Mouse (Mus musculus) v-Abl transformed pro-B cells (cell line): Measurements from ENCODE around the gene Asb16.

Source experiments
- in situ Hi-C, 2 experiments: fragments of 400-800 bp; cut with MboI; formaldehyde crosslinking; loops; one replicate each; pipeline ENCODE4 v1.15.1; 2025; ENCODE audit not compliant: unreplicated experiment in 2 of 2

Asb16 gene

DNA sequence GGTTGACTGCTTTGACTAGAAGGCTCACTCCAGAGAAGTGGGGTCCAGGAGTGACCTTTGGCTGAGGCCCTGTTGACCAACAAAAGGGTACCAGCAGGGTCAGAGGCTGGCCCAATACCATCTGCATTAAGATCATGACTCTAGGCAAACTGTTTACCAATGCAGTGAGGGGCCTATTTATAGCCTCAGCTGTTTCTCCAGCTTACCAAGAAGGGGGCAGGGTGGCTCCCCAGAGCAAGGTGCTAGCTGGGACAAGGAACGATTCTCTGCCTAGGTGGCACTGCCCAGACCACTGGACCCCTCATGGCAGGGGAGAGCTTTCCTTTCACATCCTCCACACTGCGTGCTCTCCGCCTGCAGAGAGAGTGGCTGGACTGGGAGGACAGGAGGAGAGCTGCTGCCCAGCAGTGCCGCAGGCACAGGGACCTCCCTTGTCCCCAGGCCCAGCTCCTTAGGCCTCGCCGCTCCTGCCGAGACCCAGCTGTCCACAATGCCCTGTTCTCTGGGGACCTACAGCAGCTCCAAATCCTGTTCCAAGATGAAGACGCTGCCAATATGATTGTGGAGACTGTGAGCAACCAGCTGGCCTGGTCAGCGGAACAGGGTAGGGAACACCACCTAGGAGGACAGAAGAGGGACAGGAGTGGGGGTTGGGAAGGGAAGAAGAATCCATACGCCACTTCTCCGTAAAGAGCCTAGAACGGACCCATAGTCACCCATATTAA, at the start of gene Asb16:
Gene Asb16 (plus strand): TSS at position 224 of the 725 bp plus-strand sequence.
- in situ Hi-C loops = loop anchor here in 1 of 2 experiments (5.0 kb wide), 1 partner anchor 201 kb away; no protein-coding TSS in a partner anchor

GRCm38 (mm10) chr11:102218783-102219182, 49.8 kb upstream of the Asb16 start:
- in situ Hi-C loops = no loop called here

DNA sequence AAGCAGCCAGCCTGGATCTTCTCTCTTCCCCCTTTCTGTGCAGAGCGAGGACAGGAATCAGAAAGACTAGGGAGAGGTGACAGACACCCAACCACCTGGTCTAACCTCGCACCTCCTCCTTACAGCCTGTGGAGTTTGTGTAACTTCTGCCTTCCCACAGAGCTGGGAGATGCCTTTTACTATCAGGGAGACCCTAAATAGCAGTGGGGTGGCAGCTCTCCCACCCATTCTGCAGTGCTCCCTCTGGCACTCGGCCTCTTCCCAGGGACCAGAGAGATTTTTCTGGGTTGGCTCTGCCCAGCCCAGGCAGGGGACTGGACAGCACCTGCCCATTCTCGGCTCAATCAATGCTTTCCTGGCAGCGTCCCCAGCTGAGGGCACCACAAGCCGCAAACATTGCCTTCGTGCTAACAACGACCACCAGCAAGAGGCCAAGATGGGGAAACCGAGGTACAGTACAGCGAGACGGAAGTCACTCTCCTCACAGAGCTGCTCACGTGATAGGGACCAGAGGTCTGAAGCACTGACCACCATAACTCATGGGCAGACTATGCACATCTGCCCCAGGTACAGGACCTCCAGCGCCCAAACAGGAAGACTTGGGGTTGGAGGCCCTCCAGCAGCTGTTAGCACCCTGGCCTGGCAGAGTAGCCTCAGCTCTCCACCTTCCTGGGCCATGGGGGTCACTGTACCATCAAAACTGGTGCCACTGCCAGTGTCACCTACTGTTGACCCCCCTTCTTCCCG, 49.1 kb upstream of the Asb16 start:
- in situ Hi-C loops = no loop called here

DNA sequence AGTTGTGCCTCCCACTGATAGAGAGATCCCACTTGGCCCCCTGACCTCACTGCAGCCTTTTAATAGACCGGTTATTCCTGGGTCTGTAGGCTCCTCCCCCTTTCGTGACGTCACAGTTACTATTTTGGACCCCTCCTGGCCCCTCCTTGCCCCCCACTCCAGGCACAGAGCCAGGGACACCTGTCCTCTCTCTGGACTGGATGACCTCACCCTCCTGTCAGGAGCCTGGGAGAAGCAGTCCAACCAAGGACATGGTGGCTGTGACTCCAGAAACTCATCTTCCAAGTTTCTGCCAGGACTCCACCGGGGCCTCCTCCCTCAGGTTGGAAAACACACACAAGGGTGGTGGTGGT, 48.6 kb upstream of the Asb16 start:
- in situ Hi-C loops = loop anchor here in 1 of 2 experiments (5.0 kb wide), 1 partner anchor 33 kb away; the partner anchor contains the start of genes G6pc3 and Lsm12

- in situ Hi-C loops = loop anchor here in 1 of 2 experiments (5.0 kb wide), 1 partner anchor 33 kb away; the partner anchor contains the start of genes G6pc3 and Lsm12
Measured at GRCm38 (mm10) chr11:102220451-102220850, 48.1 kb upstream of the Asb16 start.

DNA sequence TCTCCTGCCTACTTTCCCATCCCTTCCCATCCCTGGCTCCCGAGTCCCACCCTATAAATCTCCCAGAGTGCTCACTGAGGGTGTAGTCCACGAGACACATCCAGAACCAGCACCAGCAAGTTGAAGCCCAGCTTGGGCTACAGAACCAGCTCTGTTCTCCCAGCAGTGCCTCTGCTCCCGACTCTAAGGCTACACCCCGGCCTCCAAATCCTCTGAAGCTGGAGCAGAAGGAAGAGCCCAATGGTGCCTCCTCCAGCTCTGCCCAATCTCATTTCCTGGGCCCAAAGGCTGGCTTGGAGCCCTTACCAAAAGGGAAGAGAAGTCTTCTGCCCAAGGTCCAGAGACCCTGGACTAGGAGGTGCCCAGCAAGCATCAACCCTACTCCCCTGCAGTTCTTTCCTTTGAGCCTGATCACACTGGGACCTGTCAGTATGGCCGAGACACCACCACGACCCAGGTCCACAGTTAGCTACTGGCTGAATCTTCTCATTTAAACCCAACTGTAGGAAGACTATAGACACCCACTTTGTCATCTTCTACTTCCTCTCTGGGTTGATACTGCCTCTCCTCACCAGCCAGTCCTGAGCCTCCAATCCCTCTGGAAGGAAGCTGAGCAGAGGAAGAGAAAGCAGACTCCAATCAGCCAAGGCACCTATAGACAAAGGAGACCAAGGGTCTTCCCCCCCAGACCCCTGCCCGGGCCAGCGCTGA, 47.1 kb upstream of the Asb16 start:
- in situ Hi-C loops = loop anchor here in 1 of 2 experiments (5.0 kb wide), 1 partner anchor 34 kb away; the partner anchor contains the start of genes G6pc3 and Lsm12

DNA sequence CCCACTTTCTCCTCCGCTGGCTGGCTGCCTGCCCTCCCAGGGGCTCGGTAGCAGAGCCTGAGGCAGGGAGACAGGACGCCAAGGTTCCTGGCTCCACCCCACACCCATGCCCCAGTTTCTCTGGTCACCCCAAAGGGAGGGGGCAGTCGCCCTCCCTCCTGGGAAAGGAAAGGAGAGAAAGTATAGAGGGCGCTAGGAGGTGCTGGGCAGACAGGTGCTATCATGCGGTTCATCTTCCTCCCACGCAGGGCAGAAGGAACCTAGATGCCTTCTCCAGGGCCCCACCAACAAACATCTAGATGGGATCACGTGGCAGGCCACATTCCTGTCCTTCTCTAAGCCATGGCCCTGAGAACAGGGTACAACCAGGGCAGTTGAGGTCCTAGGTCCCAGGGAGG, 46.6 kb upstream of the Asb16 start:
- in situ Hi-C loops = loop anchor here in 1 of 2 experiments (5.0 kb wide), 1 partner anchor 35 kb away; the partner anchor contains the start of genes G6pc3 and Lsm12

DNA sequence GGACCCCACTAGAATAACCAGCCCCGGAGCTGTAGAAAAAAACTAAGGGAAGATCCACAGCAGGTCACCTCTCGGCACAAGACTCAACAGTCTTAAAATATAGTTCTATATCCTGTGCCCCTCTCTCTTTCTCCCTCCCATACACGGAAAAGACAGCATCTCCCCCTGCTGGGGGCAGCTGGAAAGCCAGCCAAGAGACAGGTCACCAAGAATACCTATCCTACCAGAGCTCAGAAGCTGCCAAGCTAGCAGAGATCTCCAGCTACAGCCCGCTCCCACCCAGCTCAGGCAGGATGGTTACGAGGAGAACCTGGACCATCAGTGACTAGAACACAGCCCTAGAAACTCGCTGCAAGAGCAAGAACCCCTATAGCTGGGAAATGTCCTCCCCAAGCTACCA, 45.4 kb upstream of the Asb16 start:
- in situ Hi-C loops = loop anchor here in 1 of 2 experiments (5.0 kb wide), 1 partner anchor 36 kb away; the partner anchor contains the start of genes G6pc3 and Lsm12

GRCm38 (mm10) chr11:102224686-102225085, 43.9 kb upstream of the Asb16 start:
- in situ Hi-C loops = loop anchor here (5.0 to 25.0 kb wide), 4 partner anchors 37 to 437 kb away; partner anchors contain the start of genes G6pc3 (in 2 of the 2), Lsm12 (in 2 of the 2), Etv4 (in 1 of the 2) and Nags (in 1 of the 2)

- in situ Hi-C loops = loop anchor here (5.0 to 25.0 kb wide), 4 partner anchors 38 to 438 kb away; partner anchors contain the start of genes Etv4 (in 1 of the 2), G6pc3 (in 1 of the 2), Lsm12 (in 1 of the 2) and Nags (in 1 of the 2)
Measured at GRCm38 (mm10) chr11:102225221-102225620, 43.3 kb upstream of the Asb16 start.

DNA sequence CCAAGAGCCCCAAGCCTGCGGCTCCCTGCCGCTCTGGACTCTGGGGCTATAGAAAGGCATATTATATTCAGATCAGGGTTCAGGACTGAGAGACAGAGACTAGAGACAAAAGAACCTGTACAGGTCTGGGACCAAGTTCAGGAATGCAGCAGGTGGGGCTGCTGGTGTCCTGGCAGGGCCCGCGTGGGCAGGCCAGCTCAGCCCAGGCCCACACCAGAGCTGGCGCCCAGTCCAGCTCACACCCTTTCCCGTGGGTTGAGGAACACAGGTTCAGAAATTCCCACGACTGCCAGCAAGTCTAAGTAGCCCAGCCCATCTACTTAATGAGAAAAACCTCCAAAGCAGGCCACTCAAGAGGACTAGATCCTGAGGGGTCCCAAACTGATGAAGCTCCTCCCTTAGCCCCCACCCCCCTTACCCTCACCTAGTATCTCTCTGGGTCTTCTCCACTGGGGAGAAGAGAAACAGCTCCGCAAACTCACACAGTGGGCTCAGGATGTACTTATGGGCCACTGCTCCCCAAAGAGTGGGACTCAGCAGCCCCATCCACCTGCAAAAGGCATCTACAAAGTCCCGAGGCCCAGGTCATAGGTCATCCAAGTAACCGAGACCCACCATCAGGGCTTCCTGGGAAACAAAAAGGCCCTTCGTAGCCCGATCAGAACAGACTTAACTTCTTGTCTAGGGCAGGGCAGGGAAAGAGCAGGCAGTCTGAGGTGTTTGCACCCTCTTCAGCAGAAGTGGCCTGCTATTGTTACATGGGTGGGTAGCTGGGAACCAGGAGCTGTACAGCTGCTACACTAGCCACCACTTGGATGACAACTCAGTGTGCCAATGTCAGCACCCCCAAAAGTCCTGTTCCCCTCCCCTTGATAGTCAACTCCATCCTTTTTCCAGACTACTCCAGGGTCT, 42.2 kb upstream of the Asb16 start:
- in situ Hi-C loops = loop anchor here (5.0 to 25.0 kb wide), 4 partner anchors 39 to 439 kb away; partner anchors contain the start of genes Etv4 (in 1 of the 2), G6pc3 (in 1 of the 2), Lsm12 (in 1 of the 2) and Nags (in 1 of the 2)

DNA sequence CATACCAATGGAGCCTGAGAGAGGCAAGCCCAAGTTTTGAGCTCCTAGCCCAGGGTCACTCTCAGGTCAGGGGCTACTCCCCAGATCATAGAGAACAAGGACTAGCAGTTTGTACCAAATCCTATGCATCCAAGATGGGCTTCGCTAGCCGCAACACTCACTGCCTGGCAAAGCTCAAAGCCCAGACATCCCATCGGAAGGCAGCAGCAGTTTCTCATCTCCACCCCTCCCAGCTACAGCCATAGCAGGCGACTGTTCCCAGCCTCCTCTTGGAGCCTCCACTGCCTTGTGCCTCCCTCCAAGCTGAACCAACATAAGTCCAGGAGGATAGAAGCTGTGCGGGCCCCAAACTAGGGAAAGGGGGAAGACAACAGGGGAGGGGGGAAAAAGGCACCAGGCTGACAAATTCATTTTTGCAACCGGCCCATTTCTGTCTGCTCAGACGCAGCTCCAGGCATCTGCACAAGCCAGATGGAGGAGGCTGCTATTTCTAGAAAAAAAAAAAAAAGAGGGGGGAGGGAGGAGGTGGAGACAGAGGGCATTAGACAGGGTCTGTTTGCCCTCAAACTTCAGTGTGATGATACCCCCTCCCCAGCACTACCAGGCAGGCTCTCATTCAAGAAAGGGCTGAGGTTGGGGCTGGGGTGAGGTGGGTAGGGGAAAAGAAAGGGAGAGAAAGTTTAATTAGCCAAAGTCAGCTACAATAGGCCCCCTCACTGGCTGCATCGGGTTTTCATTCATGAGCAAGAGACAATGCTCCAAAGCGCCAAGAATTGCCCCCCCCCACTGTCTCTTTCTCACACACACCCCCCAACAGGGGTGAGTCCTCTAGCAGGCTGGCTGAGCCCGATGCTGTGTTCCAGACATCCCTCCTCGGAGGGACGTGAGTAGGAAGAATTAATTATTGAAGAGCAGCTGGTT, 41.0 kb upstream of the Asb16 start:
- in situ Hi-C loops = loop anchor here (5.0 to 25.0 kb wide), 4 partner anchors 40 to 440 kb away; partner anchors contain the start of genes Etv4 (in 1 of the 2), G6pc3 (in 1 of the 2), Lsm12 (in 1 of the 2) and Nags (in 1 of the 2)

GRCm38 (mm10) chr11:102228191-102228545, 40.4 kb upstream of the Asb16 start:
- in situ Hi-C loops = loop anchor here (5.0 to 25.0 kb wide), 4 partner anchors 41 to 441 kb away; partner anchors contain the start of genes Etv4 (in 1 of the 2), G6pc3 (in 1 of the 2), Lsm12 (in 1 of the 2) and Nags (in 1 of the 2)

GRCm38 (mm10) chr11:102228646-102229268, 39.8 kb upstream of the Asb16 start:
- in situ Hi-C loops = loop anchor here (5.0 to 25.0 kb wide), 4 partner anchors 41 to 441 kb away; partner anchors contain the start of genes Etv4 (in 1 of the 2), G6pc3 (in 1 of the 2), Lsm12 (in 1 of the 2) and Nags (in 1 of the 2)

DNA sequence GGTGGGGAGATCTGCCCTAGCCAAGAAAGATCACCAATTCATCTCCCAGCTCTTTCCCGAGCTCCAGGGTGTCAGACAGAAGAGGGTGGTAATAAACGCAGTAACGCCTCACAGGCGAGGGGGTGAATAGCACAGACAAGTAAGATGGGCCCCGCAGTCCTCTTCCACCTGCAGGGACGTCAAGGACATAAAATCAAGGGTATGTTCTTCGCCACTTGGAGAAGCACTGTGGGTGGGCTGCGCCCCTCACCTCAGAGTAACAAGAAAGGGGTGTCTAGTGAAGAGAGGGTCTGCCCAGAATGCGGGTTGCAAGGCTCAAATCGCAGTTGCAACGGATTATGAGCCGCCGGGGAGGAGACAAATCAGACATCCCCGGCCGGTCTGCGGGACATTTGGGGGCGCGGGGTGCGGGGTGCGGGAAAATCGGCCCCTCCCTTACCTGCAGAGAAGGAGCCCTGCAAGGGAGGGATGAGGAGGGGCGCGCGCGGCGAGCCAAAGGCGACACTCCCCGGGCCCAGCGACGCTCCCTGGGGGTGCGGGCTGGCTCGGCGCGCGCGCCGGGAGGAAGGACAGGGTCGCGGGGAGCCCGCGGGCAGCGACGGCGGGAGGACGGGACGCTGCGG, 39.1 kb upstream of the Asb16 start:
- in situ Hi-C loops = loop anchor here (5.0 to 25.0 kb wide), 4 partner anchors 42 to 442 kb away; partner anchors contain the start of genes Etv4 (in 1 of the 2), G6pc3 (in 1 of the 2), Lsm12 (in 1 of the 2) and Nags (in 1 of the 2)

DNA sequence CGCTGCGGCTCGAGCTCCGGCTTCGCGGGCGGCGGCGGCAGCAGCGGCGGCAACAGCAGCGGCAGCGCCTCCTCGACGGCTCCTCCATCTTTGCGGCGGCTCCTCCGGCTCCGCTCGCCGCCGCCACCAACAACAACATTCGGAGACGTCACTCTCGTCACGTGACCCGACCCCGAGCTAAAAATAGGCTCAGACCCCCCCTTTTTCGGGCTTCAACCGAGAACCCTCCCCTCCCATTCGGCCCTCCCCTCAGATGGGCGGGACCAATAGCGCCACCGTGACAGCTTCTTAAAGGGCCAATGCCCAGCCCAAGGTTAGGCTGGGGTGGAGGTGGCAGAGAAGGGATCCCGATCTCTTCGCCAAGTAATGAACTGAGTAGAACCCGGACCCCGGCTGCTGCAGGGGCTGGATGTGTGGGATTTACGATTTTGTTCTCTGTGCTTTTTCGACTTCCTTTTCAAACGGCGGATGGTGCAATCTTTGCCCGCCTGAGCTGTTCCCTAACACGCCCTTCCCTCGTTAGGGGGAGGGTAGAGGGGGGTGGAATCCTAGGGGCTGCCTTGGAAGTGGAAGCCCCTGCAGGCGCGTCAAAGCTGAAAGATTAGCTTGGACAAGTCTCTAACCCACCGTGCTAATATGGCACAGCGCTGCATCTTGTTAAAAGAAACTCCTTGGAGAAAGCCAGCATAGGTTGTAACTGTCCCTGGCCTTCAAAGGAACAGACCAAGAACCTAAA, 38.4 kb upstream of the Asb16 start, which contains the start of gene Hdac5:
Gene Hdac5 (minus strand): TSS at position 161 of the 736 bp plus-strand sequence.
- in situ Hi-C loops = loop anchor here (10.0 to 25.0 kb wide), 2 partner anchors 165 to 443 kb away; partner anchors contain the start of gene Etv4 (in 1 of the 2)
